Mouse (Mus musculus) cerebellum, adult 11-12 months (tissue): Measurements from ENCODE around the gene Brix1.
"Not testable (repeated sequence)": the region's sequence is repeated elsewhere in the genome, so short reads cannot be mapped to it uniquely, and the experiment has no call there.

Source experiments
- DNase-seq: peaks from one replicate; pipeline ENCODE4 v3.0.0; 2022

The Brix1 gene

DNA sequence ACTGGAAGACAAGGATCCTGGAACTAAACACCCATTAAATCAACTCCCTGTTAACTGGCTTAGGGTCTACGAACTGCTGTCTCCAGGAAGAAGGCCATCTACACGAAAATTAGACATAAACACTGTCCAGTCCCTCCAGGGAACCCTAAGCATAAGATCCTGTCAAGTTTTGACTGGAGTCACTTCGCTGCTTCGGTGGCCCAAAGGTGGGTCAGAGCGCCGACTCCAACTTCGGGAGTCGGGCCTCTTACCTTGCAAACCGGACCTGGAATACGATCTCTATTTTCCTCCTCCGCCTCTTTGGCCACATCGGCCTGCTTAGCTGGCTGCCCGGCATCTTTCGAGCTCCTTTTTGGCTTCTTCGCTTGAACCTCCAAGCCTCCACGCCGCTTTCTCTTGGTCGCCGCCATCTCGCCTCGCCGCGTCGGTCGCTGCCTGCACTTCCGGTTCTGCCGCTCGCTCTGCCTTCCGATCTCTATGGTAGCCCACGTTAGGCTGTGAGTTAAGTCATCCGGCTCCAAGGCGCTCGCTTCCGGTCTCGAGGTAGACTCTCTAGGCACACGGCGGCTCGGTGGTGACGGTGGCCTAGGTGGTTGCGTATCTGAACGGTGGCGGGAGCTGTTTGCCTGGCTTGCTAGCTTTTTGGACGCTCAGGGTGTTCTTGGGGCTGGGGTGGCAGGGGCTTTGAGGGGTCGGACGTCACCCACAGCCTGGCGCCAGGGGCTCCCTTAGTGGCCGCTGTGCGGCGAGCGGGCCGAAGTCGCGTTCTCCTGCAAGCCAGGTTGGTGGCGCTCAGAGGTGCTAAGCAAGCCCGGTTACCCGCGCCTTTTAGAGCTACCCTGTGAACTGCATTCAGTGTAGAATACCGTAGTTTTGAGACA, at the start of gene Brix1, which contains the start of gene Rad1:
Gene Brix1 (minus strand): TSS at position 464 of the 881 bp plus-strand sequence.
Gene Rad1 (plus strand): TSS at position 535 of the 881 bp plus-strand sequence.
- peak; percentile 93 for DNase-seq

DNA sequence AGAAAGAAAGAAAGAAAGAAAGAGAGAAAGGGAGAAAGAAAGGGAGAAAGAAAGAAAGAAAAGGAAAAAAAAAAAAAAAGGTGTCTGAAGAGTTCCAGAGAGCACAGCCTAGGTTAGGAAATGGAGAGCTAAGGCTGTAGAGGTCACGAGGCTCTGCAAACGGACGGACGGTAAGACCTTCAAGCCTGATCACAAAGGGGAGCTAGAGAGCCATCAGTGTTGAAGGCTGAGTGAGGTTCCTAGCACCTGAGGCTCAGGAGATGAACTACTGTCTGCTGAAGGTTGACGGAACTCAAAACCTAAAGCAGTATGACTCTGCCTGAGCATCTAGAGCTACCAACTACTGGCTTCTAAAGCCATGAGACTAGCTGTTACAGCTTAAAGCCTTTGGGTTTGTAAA, 48.8 kb upstream of the Brix1 start:
- no peak for DNase-seq

DNA sequence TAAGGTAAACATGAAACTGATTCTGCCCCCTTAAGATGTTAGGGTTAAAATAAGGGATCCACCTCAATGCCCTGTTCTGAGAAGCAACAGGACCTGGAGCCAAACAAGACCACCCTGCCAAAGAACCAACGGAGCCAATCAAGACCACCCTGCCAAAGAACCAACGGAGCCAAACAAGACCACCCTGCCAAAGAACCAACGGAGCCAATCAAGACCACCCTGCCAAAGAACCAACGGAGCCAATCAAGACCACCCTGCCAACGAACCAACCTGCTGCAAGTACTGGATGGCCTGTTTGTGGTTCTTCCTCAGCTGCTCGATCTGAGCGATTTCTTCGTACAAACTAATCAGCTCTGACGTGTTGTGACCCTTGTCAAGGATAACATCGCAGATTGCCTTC, 47.6 kb upstream of the Brix1 start:
- not testable (repeated sequence) for DNase-seq

DNA sequence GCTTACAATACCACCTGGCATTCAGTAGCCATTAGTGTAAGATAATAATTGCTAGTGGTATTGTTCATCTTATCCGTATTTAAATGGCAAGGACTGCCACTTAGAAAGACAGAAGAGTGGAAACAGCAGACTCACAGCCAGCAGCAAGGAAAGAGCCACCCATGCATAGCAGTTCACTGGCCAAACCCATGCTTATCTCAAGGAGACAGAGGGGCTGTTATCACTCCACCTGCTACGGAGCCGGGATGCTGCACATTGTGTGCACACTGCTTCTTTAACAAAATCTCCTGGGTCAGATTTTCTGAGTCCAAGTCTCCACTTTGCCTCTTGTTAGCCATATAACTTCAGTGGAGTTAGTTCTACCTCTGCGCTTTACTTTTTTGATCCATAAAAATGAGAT, 45.6 kb upstream of the Brix1 start:
- no peak for DNase-seq

DNA sequence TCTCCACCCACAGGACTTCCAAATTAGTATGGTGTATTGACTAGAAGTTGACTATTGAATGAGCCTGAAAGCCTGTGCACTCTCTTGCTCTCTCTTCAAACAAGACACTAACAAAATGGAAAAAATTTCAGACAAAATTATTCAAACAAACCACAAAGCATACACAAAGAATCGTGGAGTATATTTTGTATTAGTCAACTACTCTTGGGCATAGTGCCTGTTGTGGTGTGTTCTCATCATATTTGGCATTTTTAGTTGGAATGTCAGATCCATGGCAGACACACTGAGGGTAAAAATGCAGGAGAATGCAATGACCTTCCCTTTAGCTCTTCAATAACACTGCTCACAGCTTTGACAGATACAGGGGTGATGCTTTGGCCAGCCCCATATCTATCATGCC, 40.1 kb upstream of the Brix1 start:
- no peak for DNase-seq

DNA sequence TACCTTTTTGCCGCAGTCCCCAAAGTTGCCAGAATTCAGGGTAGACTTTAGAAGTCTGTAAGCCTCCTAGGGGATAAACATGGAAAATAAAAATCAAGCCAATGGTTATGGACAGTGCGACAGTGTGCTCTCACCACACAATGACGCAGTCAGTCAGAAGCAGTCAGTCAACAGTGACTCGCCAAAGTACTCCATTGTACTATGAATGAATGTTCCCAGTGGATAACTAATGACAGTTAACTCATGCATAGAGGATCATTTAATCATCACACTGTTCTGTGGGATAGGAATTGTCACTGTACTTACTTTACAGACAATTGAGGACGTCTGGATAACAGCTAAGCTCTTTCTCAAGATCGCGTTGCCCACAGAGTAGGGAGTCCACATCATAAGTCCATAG, 29.4 kb upstream of the Brix1 start:
- no peak for DNase-seq

DNA sequence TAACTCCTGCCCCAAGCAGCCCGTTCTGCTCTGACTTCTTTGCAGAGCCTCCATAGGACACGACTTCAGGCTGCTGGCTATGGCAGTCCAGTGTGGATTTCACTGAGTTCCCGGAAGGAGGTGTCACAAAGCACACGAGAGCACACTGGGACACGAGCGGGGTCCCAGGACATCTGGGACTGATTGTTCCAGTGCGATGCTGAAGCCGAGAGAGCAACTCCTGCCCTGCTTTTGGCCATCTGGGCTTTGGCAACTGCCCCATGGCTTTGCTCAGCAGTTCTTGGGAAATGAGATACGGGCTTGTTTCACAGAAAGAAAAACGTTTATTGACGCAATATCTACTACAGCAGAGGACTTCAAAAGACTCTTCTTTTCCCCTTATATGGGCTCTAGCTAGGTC, 20.4 kb upstream of the Brix1 start:
- no peak for DNase-seq

DNA sequence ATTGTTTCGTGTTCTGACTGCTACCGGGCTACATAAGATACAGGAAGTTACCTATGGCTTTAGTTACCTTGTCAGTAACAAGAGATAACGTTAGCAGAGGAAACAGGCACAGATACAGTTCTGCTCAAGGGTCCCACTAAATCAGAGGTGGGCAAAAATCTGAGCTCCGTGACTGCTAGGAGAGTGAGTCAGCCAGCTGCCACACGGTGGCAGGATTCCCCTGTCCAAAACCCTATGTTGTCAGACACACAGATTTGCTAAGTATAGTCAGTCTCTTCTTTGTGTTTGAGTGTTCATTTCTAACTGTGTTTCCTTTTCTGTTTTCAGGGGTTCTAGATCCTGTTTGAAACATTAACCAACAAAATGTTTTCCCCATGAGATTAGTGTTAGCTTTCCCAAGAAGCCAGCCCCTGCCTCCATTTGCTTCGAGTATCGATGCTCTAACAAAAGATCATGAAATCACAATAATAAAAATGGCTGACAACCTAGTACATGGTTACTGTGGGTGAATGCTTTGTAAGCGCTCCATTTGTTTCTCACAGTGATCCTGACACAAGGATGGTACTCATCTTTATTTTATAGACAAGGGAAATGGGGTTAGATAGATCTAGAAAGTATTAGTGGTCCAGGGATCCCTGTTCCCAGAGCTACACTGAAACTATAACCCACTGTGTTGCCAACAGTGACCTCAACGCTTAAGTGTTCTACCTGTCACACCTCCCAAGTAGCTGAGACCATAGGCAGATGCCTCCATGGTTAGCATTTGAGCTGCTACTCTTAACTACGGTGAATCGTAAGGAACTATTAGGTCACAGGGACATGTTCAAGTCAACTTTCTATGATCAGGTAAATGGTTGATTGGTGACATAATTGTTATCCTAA, 15.3 kb upstream of the Brix1 start:
- DNase-seq, result no peak

DNA sequence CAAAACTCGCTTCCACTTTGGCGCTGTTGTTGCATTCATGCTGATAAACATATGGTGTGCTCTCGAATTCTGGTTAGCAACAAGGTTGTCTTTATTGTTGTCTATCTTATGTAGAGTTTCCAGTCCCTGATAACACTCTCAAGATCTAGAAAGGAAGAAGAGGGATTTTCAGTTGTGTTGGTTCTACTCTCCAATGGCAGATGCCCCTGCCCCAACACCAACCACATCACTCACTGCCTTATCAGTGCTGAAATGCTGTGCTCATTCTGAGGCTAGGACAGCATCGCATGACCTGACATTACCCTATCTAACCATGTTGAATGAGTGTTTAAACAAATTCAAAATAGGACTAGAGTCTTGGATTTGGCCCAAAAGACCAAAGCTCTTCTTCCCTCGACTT, 14.3 kb upstream of the Brix1 start:
- no peak for DNase-seq

DNA sequence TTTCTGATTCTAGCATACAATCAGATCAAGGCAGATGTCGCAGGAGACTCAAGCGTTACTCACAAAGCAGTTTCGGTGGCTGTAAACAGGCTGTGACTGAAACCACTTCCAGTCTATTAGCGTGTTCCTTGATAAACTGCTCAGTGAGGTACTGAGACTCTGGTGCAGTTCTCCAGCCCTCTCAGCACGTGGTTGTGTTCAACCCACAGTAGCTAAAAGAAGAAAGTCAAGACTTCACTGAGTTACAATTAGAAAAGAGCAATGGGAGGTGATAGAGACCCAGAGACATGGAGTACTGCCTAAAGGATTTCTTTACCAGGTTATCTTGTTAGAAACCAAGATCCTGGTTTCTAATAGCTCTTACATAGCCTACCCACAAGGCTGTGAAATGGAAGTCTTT, 13.8 kb upstream of the Brix1 start:
- DNase-seq, result no peak

DNA sequence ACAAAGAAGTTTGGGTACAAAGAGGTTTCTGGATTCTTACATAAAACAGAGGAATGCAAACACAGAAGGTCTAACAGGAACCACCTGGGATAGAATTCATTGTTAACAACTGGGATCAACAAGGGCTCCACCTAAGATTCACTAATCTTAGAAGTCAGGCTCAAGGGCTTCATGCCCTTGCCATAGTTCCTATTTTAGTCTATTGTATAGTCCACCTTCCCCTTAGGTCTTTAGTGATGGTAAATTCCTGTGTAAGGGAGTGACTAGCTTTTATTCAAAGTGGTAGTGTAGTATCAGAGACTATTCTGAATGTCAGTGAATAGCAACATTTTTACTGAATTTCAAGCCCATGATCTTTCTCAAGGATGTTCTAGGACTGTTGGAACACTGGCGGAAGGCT, 10.9 kb upstream of the Brix1 start:
- DNase-seq, result not testable (repeated sequence)

DNA sequence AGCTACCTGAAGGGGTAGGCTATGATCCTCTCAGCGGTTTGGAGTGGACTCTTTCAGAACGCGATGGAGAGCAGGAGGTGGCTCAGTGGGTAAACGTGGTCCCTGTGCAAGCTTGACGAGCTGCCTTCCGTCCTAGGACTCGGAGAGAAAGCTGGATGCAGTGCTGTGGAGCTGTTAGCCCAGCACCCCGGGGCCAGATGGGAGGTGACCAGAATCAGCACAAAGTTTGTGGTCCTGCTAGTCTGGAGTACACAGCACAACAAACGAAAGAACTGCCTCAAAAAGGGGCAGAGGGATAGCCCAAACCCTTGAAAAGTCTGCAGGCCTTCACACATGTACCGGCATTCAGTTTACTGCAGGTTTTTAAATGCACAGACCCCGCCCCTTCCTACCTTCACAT, 10.2 kb upstream of the Brix1 start:
- no peak for DNase-seq

DNA sequence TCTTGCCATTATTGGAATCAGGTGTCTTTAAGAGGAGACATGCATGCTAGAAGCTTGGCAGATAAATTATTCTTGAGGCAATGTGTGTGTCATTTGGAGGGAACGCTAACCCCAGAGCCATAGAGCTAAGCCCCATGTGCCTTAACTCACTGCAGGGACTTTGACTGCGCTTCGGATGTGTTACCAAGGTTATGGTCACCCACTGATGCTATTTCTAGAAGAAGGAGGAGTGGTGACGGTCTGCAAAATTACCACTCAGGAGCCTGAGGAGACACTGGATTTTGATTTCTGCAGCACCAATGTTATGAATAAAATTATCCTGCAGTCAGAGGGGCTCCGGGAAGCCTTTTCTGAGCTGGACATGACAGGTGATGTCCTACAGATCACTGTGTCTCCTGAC, 4.4 kb upstream of the Brix1 start:
- no peak for DNase-seq

DNA sequence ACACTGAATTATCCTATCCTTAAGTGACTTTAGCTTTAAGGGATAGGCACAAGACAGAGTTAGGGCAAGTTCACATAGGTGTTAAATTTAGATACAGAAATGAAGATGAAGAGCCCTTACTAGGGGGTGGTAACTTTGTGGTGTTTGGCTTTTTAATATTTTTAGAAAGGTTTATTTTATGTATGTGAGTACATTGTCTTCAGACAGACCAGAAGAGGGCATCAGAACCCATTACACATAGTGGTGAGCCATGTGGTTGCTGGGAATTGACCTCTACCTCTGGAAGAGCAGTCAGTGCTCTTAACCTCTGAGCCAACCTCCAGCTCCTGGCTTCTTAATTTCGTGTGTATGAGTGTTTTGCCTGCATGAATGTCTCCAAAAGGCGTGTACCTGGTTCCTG, 1.5 kb upstream of the Brix1 start:
- DNase-seq, result no peak

DNA sequence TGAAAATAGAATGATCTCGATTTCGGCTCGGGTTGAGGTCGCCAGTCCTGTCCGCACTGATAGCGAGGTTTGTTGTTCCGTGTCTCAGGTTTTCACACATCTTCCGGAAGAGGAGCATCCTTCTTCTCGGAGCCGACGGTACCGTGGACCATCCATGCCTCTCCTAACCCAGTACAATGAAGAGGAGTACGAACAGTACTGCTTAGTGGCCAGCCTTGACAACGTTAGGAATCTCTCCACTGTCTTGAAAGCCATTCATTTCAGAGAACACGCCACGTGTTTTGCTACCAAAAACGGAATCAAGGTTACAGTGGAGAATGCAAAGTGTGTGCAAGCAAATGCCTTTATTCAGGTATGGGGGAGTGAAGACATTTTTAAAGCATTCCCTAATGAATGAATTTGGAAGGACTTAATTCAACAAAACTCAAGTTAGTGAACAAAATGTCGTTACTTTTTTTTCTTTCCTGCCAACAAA, 655 bp upstream of the Brix1 start:
- DNase-seq, result no peak

DNA sequence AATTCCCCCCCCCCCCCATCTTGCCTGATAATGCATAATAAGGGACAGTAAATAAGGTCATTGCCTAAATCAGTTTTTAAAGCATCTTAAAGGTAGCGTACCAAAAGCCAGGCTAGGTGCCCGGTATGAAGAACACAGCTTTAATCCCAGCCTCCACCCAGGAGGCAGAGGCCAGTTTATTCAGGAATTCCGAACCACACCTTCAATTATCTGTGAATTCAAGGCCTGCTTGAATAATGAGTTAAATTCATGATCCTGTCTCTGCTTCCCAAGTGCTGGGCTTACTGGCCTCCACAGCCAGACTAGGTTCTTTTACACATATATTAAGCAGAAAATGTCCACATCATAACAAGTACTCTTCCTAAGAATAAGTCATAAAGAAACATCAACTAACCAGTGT, 14.8 kb downstream of the Brix1 start:
- no peak for DNase-seq

DNA sequence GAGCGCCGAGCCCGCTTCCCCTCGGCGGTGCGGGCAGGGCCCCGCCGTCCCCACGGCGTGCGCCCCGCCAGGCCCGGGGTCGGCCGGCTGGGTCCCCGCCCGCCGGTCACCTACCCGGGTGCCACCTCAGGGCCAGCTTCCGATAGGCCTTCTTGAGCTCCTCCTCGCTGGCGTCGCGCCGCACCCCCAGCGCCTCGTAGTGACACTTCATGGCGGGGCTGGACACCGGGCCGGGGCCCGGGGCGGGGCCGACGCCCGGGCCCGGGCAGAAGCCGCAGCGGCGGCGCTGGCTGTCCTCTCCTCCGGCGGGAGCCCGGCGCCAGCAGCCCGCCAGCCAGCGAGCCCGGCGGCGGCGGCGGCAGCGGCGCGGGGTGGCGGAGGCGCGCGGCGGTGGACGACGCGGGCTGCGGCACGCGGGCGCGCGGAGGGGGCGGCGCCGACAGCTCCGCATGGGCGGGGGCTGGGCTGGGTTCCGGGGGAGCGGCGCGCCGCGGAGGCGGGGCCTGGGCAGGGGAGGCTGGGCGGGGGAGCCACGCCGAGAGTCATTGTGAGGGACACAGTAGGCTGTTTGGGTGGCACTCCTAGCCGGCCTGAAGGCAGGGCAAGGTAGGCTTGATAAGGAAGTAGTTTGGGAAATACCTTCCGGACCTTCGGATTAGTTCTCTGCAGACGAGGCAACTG, 15.5 kb downstream of the Brix1 start, which contains the start of gene Dnajc21:
Gene Dnajc21 (minus strand): TSS at position 366 of the 681 bp plus-strand sequence.
- DNase-seq, result peak; percentile 91

DNA sequence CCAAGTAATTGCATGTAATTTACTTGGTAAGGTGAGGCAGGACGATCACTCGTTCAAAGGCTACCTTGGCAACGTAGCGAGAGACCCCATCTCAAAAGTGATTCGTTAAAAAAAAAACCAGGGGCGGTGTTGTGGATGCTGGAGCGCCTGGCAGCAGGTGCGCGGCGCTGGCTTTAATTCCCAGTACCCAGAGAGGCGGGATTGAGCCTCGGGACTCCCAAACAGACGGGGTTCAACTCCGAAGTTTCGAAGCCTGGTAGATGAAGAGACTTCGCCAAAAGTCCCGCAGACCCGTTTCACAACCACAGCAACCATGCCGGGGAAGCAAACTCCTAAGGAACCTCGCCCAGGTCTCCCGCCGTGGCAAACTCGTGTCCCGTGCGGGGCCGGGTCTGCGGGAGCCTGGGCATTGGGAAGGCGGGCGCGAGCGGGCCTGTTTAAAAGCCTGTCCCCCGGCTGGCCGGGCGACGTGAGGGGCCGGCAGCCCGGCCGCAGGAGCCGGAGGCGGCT, 16.1 kb downstream of the Brix1 start:
- no peak for DNase-seq

DNA sequence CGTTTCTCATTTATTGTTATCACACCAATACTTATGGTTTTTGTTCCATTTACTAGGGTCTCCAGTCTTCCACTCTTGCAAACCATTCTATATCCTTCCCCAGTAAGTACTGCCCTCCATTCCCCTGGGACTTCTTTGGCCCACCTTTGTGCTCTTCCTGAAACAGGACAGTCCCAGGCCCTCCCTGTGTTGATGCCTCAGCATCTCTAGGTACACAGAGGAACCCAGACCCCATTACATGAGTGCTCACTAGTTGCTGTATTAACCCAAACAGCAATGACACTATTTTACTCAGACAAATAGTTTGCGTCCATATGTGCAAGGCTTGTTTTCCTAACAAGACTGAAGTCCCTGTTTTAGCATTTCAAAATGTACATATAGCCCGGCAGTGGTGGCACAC, 17.0 kb downstream of the Brix1 start:
- DNase-seq, result no peak

DNA sequence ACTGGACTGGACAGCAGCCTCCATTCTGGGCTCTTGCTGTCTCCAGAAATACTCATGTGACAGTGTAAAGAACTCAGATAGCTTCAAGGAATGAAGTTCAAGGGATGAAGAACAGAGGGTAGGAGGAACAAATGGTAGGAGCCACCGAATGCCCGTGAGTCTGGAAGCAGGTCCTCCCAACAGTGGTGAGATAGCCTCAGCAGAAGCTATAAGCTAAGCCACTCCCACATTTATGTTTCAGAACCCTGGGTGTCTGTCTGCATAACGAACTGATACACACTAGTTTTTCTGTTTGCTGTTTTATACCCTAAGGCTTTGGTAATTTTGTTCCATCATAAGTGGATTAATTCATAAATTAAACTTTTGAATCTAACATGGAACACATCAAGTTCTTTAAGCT, 21.1 kb downstream of the Brix1 start:
- DNase-seq, result no peak

DNA sequence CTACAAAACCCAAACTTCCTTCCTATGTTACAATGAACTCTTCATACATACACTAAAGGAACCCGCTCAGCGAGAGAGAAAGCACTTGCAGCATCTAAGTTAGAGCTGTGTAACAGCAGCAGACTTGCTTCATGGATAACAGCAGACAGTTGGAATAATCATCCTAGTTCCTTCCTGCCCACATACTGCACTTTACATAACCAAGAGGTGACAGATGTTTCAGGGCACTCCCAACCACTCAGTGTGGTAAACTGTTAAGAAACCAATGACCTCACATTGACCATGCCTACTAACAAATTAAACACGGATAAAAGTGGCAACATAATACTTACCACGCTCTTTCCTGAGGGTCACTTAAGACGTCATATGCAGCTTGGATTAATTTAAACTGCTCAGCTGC, 22.2 kb downstream of the Brix1 start:
- DNase-seq, result no peak

DNA sequence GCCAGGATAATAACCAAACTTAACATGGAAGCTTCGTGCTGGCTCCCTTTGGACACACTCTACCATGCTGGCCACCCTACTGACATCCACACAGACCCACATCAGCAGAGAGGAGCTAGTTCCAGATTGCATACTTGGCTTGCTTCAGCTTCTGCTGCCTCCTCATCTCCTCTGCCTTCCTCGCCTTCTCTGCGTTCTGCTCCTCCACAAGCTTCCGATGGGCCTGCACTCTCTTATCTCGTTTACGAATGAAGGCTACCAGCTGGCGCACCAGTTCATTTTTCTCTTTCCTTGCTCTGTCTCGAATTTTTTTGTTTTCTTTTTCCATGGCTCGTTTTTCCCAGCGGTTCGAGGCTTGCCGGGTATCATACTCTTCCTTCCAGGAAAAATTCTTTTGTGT, 24.8 kb downstream of the Brix1 start:
- DNase-seq, result no peak

DNA sequence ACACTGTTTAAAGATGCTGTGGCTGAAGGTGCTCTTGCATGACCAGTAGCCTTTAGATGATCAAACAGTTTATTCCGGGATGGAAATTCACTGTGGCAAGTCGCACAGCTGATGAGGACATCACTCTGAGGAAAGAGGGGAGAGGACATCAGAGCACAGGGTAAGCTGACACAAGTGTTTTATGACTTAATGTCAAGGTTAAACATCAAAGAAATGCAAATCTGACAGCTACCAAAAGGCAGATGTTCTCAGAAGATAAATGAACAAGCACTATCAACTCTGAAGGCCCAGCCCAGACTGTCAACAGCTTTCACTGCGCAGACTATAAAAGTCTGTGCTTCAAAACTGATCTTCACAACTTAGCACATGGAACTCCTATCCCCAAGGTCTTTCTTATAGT, 38.6 kb downstream of the Brix1 start:
- no peak for DNase-seq
